Mouse (Mus musculus): ENCODE measurements around the gene Apol7e.
"Not testable (repeated sequence)": the region's sequence is repeated elsewhere in the genome, so short reads cannot be mapped to it uniquely, and the experiment has no call there.

DNA sequence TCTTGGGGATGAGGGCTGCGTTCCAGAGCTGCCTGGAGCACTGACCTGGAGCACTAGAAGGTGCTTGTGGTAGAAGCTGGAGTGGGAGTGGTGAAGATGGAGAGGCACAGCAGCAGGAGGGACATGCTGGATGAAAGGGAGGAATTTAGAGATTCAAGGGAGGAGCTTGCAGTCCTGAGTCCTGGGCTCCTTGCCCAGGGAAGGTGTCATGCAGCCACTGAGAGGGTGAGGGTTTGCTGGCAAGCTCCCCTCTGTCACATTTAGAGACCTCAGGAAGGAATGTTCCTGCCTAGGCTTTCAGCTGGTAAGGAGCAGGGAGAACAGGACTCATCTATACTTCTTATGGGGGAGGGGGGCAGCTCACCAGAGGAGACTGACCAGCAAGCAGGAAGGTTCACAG is 10.3 kb downstream of the Apol7e start:
- TF ChIP-seq POLR2A (IDR thresholded peaks at IDR 0.05; ENCODE audit: low read depth, low read length); CTCF (IDR thresholded peaks at IDR 0.05; ENCODE audit: borderline replicate concordance, insufficient read depth, low read length): not testable (repeated sequence)
